Mouse (Mus musculus) neural tube, embryonic 13.5 days (tissue): ENCODE measurements around the gene Gm10272. TPM values are rescaled to one million over a fixed set of nuclear protein-coding genes. Genes with fewer than 3 reads are reported as not detected.

Experiments
- ATAC-seq: fragments of 200-750 bp; cut with Nextera tagmentation; 2 replicates; pipeline ENCODE4 v1.8.0; 2017; ENCODE audit warnings: low read depth, mild to moderate bottlenecking, moderate TSS enrichment, moderate library complexity
- H3K27ac ChIP-seq: fragments of 300-500 bp; sonication (generic); replicated peaks from 2 replicates; pipeline ENCODE4 v1.5.1; 2015; ENCODE audit warnings: moderate library complexity, mild to moderate bottlenecking, inconsistent platforms
- H3K27me3 ChIP-seq: fragments of 300-500 bp; sonication (generic); 2 replicates; pipeline ENCODE4 v1.6.1; 2015; ENCODE audit warnings: mild to moderate bottlenecking, inconsistent platforms
- H3K36me3 ChIP-seq: fragments of 300-500 bp; sonication (generic); 2 replicates; pipeline ENCODE4 v1.6.1; 2015; ENCODE audit warnings: mild to moderate bottlenecking, inconsistent platforms
- H3K4me1 ChIP-seq: fragments of 300-500 bp; sonication (generic); replicated peaks from 2 replicates; pipeline ENCODE4 v1.6.1; 2015; ENCODE audit warnings: inconsistent platforms
- H3K4me2 ChIP-seq: fragments of 300-500 bp; sonication (generic); 2 replicates; pipeline ENCODE4 v1.6.1; 2015; ENCODE audit warnings: inconsistent platforms, mild to moderate bottlenecking, moderate library complexity
- H3K4me3 ChIP-seq: fragments of 300-500 bp; sonication (generic); 2 replicates; pipeline ENCODE4 v1.5.1; 2015; ENCODE audit warnings: mild to moderate bottlenecking, inconsistent platforms
- H3K9ac ChIP-seq: fragments of 300-500 bp; sonication (generic); 2 replicates; pipeline ENCODE4 v1.6.1; 2015; ENCODE audit warnings: moderate library complexity, mild to moderate bottlenecking, inconsistent platforms
- H3K9me3 ChIP-seq: fragments of 300-500 bp; sonication (generic); 2 replicates; pipeline ENCODE4 v1.6.1; 2016; ENCODE audit warnings: inconsistent platforms
- WGBS: fragments of 180-500 bp; shearing (Covaris S2); methylation state at CpG from one replicate; pipeline ENCODE4 v1.1.7; 2015; 5-methylcytosine and 5-hydroxymethylcytosine counted together
- polyA plus RNA-seq: library from polyadenylated mRNA; unstranded; fragments of >200 nt; fragmentation: Nextera tagmentation; extraction: Ambion mirVana; gene quantifications from 2 replicates; pipeline ENCODE4 v1.2.1, GENCODE M21; 2015

Gene Gm10272
- not detected in 2 replicates for polyA plus RNA-seq

DNA sequence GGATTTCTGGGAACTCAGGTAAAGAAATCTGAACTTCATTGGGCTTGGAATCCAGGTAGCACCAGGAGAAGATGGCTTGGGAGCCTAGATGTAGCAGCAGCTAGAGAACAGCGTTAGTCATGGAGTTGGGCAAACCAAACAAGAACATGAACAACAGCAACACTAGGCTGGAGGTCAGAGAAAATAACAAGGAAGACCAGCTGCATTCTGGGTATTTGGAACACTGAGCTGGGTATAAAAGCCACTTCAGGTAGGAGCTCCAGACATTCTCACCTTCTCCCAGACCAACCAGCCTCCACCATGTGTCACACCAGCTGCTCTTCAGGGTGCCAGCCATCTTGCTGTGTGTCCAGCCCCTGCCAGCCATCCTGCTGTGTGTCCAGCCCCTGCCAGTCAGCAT lies at the start of gene Gm10272:
Gene Gm10272, plus strand, starts transcription at position 301 of the 400 bp plus-strand sequence.
- Histone ChIP-seq H3K4me1 (no peaks in the 10 kb centered on the region), H3K4me2 (no peak within 1 kb of the TSS), H3K4me3 (no peak within 1 kb of the TSS), H3K27ac (no peak within 1 kb of the TSS), H3K27me3 (no peaks in the 10 kb centered on the region), H3K36me3 (no peaks in the 10 kb centered on the region), H3K9ac (no peak within 1 kb of the TSS), H3K9me3 (peaks cover 3% of the 10 kb centered on the region; the same call in 1 of the 2 replicates)
- WGBS = 93% methylated on average over 1 of the region's 1 CpGs
- ATAC-seq = no peak

- WGBS = 59% methylated on average over 15 of the region's 15 CpGs
- Histone ChIP-seq H3K9me3 (no peaks in the 10 kb centered on the region), H3K4me3 (no peak overlapping the region), H3K27ac (no peak overlapping the region), H3K9ac (no peak overlapping the region), H3K36me3 (no peaks in the 10 kb centered on the region), H3K4me1 (peaks cover 10% of the 10 kb centered on the region), H3K4me2 (no peak overlapping the region), H3K27me3 (no peaks in the 10 kb centered on the region)
- ATAC-seq = no peak
These were observed 48.0 kb upstream of the Gm10272 start for GRCm38 (mm10) chr10:77658286-77658994.

GRCm38 (mm10) chr10:77663949-77664665 lies 42.3 kb upstream of the Gm10272 start:
- no peaks in the 10 kb centered on the region for H3K9me3 ChIP-seq
- 40% methylated on average over 43 of the region's 43 CpGs for WGBS
- ATAC-seq = no peak
- no peak overlapping the region for H3K27ac ChIP-seq
- H3K36me3 ChIP-seq = no peaks in the 10 kb centered on the region
- H3K4me2 ChIP-seq = peak overlapping the region; percentile 35
- H3K9ac ChIP-seq = no peak overlapping the region
- peaks cover 5% of the 10 kb centered on the region for H3K4me1 ChIP-seq
- H3K4me3 ChIP-seq = no peak overlapping the region
- H3K27me3 ChIP-seq = no peaks in the 10 kb centered on the region

DNA sequence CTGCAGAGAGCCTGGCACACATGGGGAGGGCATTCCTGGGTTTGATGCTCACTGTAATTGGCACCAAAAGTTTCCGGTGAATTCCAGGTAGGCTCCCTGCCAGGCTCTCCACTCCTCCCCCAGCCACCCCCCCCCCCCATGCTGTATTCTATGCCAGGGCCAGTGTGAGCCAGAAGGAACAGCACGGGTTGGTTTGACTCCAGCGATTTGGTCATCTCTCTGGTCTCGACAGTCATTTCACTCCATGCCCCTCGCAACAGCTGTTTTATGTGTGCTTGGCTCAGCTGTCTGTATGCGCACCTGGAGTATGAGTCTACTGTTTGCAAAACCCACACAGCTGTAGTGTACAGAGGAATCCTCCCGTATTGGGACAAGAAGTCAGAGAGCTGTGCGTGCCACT lies 40.1 kb upstream of the Gm10272 start:
- WGBS = 79% methylated on average over 8 of the region's 8 CpGs
- Histone ChIP-seq H3K27me3 (no peaks in the 10 kb centered on the region), H3K4me3 (no peak overlapping the region), H3K9me3 (no peaks in the 10 kb centered on the region), H3K9ac (no peak overlapping the region), H3K36me3 (no peaks in the 10 kb centered on the region), H3K27ac (no peak overlapping the region), H3K4me1 (peaks cover 5% of the 10 kb centered on the region), H3K4me2 (no peak overlapping the region)
- ATAC-seq = 0 out of 2 replicates have a peak, but pooled peaks have one; percentile 15

DNA sequence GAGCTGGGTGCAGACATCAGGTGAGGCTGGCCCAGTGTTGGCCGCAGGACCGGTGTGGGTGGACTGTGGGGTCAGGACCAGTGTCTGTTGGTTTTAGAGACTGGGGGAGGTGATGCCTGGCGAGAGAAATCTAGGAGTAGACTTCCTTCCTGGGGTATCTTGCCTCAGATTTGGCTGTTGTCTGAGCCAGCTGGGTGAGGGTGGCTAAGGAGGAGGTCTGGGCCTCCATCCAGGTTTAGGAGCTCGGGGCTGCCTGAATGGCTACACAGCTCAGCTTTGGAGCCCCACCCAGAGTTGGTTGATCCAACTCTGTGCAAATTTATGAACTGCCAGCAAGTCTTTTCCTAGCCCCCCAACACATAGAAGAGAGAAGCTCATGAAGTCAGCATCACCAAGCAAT lies 39.0 kb upstream of the Gm10272 start:
- Histone ChIP-seq H3K4me2 (no peak overlapping the region), H3K4me1 (peaks cover 5% of the 10 kb centered on the region), H3K9me3 (no peaks in the 10 kb centered on the region), H3K27ac (no peak overlapping the region), H3K9ac (no peak overlapping the region), H3K27me3 (no peaks in the 10 kb centered on the region), H3K36me3 (no peaks in the 10 kb centered on the region), H3K4me3 (no peak overlapping the region)
- ATAC-seq = no peak
- WGBS = 82% methylated on average over 4 of the region's 4 CpGs

- H3K27ac ChIP-seq = no peak overlapping the region
- H3K36me3 ChIP-seq = no peaks in the 10 kb centered on the region
- peaks cover 13% of the 10 kb centered on the region; the same call in 1 of the 2 replicates for H3K27me3 ChIP-seq
- no peak overlapping the region for H3K9ac ChIP-seq
- no peaks in the 10 kb centered on the region for H3K4me1 ChIP-seq
- no peak overlapping the region for H3K4me3 ChIP-seq
- no peaks in the 10 kb centered on the region for H3K9me3 ChIP-seq
- ATAC-seq = no peak
- 83% methylated on average over 4 of the region's 4 CpGs for WGBS
- no peak overlapping the region for H3K4me2 ChIP-seq
These were observed 35.7 kb upstream of the Gm10272 start for GRCm38 (mm10) chr10:77670710-77671109.

DNA sequence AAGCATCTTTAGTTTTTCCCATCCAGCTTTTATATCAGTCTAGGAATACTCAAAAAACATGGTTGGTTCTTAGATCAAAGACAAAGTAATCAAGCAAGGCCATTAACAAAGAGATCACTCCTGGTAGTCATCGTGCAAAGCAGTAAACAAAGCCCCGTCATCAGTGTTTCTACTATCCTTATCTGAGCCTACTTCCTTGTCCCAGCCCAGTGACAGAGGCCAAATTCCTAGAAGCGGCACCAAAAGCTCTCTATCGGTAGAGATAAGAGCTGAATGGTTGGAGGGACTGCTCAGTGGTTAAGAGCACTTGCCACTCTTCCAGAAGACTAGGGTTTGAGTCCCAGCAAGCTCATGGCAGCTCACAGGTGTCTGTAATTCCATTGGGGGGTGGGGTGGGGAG lies 34.9 kb upstream of the Gm10272 start:
- Histone ChIP-seq H3K9ac (no peak overlapping the region), H3K4me1 (no peaks in the 10 kb centered on the region), H3K9me3 (no peaks in the 10 kb centered on the region), H3K27ac (no peak overlapping the region), H3K27me3 (peaks cover 21% of the 10 kb centered on the region), H3K4me3 (no peak overlapping the region), H3K36me3 (no peaks in the 10 kb centered on the region), H3K4me2 (no peak overlapping the region)
- WGBS = 81% methylated on average over 4 of the region's 4 CpGs
- ATAC-seq = no peak

DNA sequence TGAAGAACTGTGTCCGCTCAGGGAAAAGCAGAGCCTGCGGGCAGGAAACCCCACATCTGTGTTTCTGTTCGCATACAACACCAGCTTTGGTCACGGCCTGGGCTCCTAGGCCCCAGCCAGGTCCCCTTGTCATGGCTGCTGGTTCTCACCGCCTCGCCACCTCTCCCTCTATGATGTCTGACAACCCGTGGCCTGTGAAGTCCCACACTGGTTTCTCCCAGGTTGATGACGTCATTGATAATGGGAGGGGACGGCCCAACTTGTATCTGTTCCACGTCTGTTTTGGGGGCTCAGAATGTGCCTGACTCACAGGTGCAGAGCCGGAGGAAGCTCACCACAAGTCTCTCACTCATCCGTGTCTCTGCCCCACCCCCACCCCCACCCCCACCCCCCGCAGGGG lies 32.7 kb upstream of the Gm10272 start:
- ATAC-seq = no peak
- no peak overlapping the region for H3K27ac ChIP-seq
- peaks cover 43% of the 10 kb centered on the region for H3K27me3 ChIP-seq
- H3K9me3 ChIP-seq = no peaks in the 10 kb centered on the region
- no peak overlapping the region for H3K4me2 ChIP-seq
- peaks cover 11% of the 10 kb centered on the region for H3K4me1 ChIP-seq
- no peaks in the 10 kb centered on the region for H3K36me3 ChIP-seq
- H3K4me3 ChIP-seq = no peak overlapping the region
- H3K9ac ChIP-seq = no peak overlapping the region
- WGBS = 62% methylated on average over 13 of the region's 13 CpGs

GRCm38 (mm10) chr10:77677562-77677961 lies 28.9 kb upstream of the Gm10272 start:
- peaks cover 11% of the 10 kb centered on the region for H3K4me1 ChIP-seq
- peak; percentile 23; the same call in 1 of the 2 replicates for ATAC-seq
- no peaks in the 10 kb centered on the region for H3K36me3 ChIP-seq
- WGBS = under 1% methylated on average over 35 of the region's 35 CpGs
- H3K9ac ChIP-seq = 0 out of 2 replicates have a peak overlapping the region, but pooled peaks have one; percentile 43
- H3K4me3 ChIP-seq = peak overlapping the region; percentile 33
- no peak overlapping the region for H3K27ac ChIP-seq
- peaks cover 62% of the 10 kb centered on the region for H3K27me3 ChIP-seq
- H3K4me2 ChIP-seq = peak overlapping the region; percentile 64
- no peaks in the 10 kb centered on the region for H3K9me3 ChIP-seq

GRCm38 (mm10) chr10:77682994-77683393 lies 23.4 kb upstream of the Gm10272 start:
- no peaks in the 10 kb centered on the region for H3K9me3 ChIP-seq
- no peak overlapping the region for H3K4me3 ChIP-seq
- H3K27ac ChIP-seq = no peak overlapping the region
- peaks cover 59% of the 10 kb centered on the region for H3K27me3 ChIP-seq
- 80% methylated on average over 7 of the region's 7 CpGs for WGBS
- H3K9ac ChIP-seq = no peak overlapping the region
- H3K4me1 ChIP-seq = peaks cover 30% of the 10 kb centered on the region
- ATAC-seq = no peak
- H3K36me3 ChIP-seq = no peaks in the 10 kb centered on the region
- H3K4me2 ChIP-seq = no peak overlapping the region

DNA sequence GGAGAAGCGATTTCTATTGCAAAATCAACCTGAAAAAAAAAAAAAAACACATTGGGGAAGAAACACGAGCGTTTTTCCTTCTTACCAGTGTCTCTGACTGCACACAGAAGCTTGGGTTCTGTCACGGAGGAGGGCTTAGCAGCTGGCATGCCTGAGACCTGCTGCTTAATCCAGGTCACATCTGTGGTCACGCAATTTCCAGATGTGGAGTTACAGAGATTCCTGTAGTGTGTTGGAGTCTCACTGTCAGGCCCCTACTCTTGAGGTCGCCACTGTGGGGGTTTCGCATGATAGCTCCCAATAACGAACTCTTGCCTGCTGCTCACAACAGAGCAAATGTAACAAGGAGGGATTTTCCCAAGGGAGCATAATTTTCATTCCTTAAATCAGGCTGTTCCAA lies 22.2 kb upstream of the Gm10272 start:
- no peak for ATAC-seq
- Histone ChIP-seq H3K9me3 (no peaks in the 10 kb centered on the region), H3K27ac (no peak overlapping the region), H3K4me3 (no peak overlapping the region), H3K9ac (no peak overlapping the region), H3K27me3 (peaks cover 55% of the 10 kb centered on the region), H3K4me2 (no peak overlapping the region), H3K36me3 (no peaks in the 10 kb centered on the region), H3K4me1 (peaks cover 28% of the 10 kb centered on the region)
- WGBS = 45% methylated on average over 8 of the region's 8 CpGs

- H3K4me3 ChIP-seq = no peak within 1 kb of the TSS
- H3K9me3 ChIP-seq = no peaks in the 10 kb centered on the region
- ATAC-seq = no peak
- H3K9ac ChIP-seq = no peak within 1 kb of the TSS
- H3K4me1 ChIP-seq = peaks cover 36% of the 10 kb centered on the region
- 8% methylated on average over 22 of the region's 22 CpGs for WGBS
- no peaks in the 10 kb centered on the region for H3K36me3 ChIP-seq
- no peak within 1 kb of the TSS for H3K27ac ChIP-seq
- peaks cover 40% of the 10 kb centered on the region for H3K27me3 ChIP-seq
- no peak within 1 kb of the TSS for H3K4me2 ChIP-seq
These were observed 20.3 kb upstream of the Gm10272 start, which contains the start of gene Tspear for GRCm38 (mm10) chr10:77685895-77686664. TSS of gene Tspear (plus strand) at chr10:77686569.
